Mouse (Mus musculus) kidney, adult 2 months (tissue): ENCODE measurements around the gene Pdcd1. TPM values are rescaled to one million over a fixed set of nuclear protein-coding genes. Genes with fewer than 3 reads are reported as not detected.
"Not testable (repeated sequence)": the region's sequence is repeated elsewhere in the genome, so short reads cannot be mapped to it uniquely, and the experiment has no call there.

Experiments used
- DNase-seq: peaks from one replicate; pipeline ENCODE4 v3.0.0; 2021
- H3K27ac ChIP-seq: fragments of 200-500 bp; 2 replicates; pipeline ENCODE4 v1.5.1; 2012; ENCODE audit warnings: low read depth, low read length, control low read depth, inconsistent platforms; ENCODE audit not compliant: insufficient read depth
- H3K27me3 ChIP-seq: fragments of 200-500 bp; replicated peaks from 2 replicates; pipeline ENCODE4 v1.6.1; 2012; ENCODE audit warnings: mild to moderate bottlenecking, moderate library complexity, low read length, inconsistent platforms; ENCODE audit not compliant: control insufficient read depth, insufficient read depth
- H3K36me3 ChIP-seq: fragments of 200-500 bp; 2 replicates; pipeline ENCODE4 v1.6.1; 2012; ENCODE audit warnings: mild to moderate bottlenecking, moderate library complexity, low read length, inconsistent platforms; ENCODE audit not compliant: control insufficient read depth, insufficient read depth
- H3K4me1 ChIP-seq: fragments of 200-500 bp; 2 replicates; pipeline ENCODE4 v1.6.1; 2011; ENCODE audit warnings: low read length; ENCODE audit not compliant: control insufficient read depth, insufficient read depth
- H3K4me3 ChIP-seq: fragments of 200-500 bp; 2 replicates; pipeline ENCODE4 v1.5.1; 2011; ENCODE audit warnings: mild to moderate bottlenecking, low read depth, low read length, control low read depth; ENCODE audit not compliant: insufficient read depth
- CTCF ChIP-seq: fragments of 200-500 bp; conservative IDR thresholded peaks from 2 replicates; pipeline ENCODE4 v1.5.1; 2011; ENCODE audit warnings: low read depth, mild to moderate bottlenecking, control low read depth, low read length, moderate library complexity, mixed read lengths; ENCODE audit not compliant: insufficient read depth, insufficient read length
- POLR2A ChIP-seq: fragments of 200-500 bp; IDR thresholded peaks from one replicate; pipeline ENCODE4 v1.6.1; 2011; ENCODE audit warnings: low read depth, low read length, control low read depth
- WGBS: fragments of 180-500 bp; shearing (Covaris S2); methylation state at CpG from one replicate; pipeline ENCODE4 v1.1.7; 2018; 5-methylcytosine and 5-hydroxymethylcytosine counted together
- polyA plus RNA-seq: library from polyadenylated mRNA; depleted of rRNA; stranded (reverse); fragments of >200 nt; gene quantifications from 2 replicates; pipeline ENCODE4 v1.2.3, GENCODE M21; 2012

Pdcd1 gene
- polyA plus RNA-seq, 1 experiment = 0.45 TPM

- H3K27me3 ChIP-seq = no peaks in the 10 kb centered on the region
- H3K4me1 ChIP-seq = no peaks in the 10 kb centered on the region
- TF ChIP-seq CTCF (no peak), POLR2A (no peak)
- H3K4me3 ChIP-seq = no peak overlapping the region
- 91% methylated on average over 2 of the region's 2 CpGs for WGBS
- no peak for DNase-seq
- H3K27ac ChIP-seq = no peak overlapping the region
- H3K36me3 ChIP-seq = no peaks in the 10 kb centered on the region
Observed at GRCm38 (mm10) chr1:94028741-94029140, 23.6 kb downstream of the Pdcd1 start.

- no peaks in the 10 kb centered on the region for H3K27me3 ChIP-seq
- no peaks in the 10 kb centered on the region for H3K4me1 ChIP-seq
- H3K27ac ChIP-seq = no peak overlapping the region
- WGBS = 86% methylated on average over 12 of the region's 12 CpGs
- DNase-seq = no peak
- TF ChIP-seq CTCF = no peak
- TF ChIP-seq POLR2A = no peak
- H3K36me3 ChIP-seq = no peaks in the 10 kb centered on the region
- H3K4me3 ChIP-seq = no peak overlapping the region
Observed at GRCm38 (mm10) chr1:94027506-94028108, 24.7 kb downstream of the Pdcd1 start.

GRCm38 (mm10) chr1:94020151-94020550 is 32.2 kb downstream of the Pdcd1 start, which contains the start of gene Neu4:
Neu4 (plus strand) TSS chr1:94020451.
- Histone ChIP-seq H3K4me3 (no peak within 1 kb of the TSS), H3K36me3 (no peaks in the 10 kb centered on the region), H3K27ac (no peak within 1 kb of the TSS), H3K4me1 (no peaks in the 10 kb centered on the region), H3K27me3 (no peaks in the 10 kb centered on the region)
- 91% methylated on average over 6 of the region's 6 CpGs for WGBS
- TF ChIP-seq CTCF (no peak), POLR2A (no peak)
- DNase-seq = no peak

GRCm38 (mm10) chr1:94011643-94012042 is 40.7 kb downstream of the Pdcd1 start:
- H3K4me1 ChIP-seq = no peaks in the 10 kb centered on the region
- no peaks in the 10 kb centered on the region for H3K27me3 ChIP-seq
- no peaks in the 10 kb centered on the region for H3K36me3 ChIP-seq
- no peak for DNase-seq
- 53% methylated on average over 3 of the region's 3 CpGs for WGBS
- no peak for TF ChIP-seq CTCF
- no peak for TF ChIP-seq POLR2A
- no peak overlapping the region for H3K27ac ChIP-seq
- H3K4me3 ChIP-seq = no peak overlapping the region

GRCm38 (mm10) chr1:94008826-94009225 is 43.5 kb downstream of the Pdcd1 start:
- not testable (repeated sequence) for H3K27ac ChIP-seq, H3K4me1 ChIP-seq, H3K27me3 ChIP-seq, DNase-seq, H3K4me3 ChIP-seq, H3K36me3 ChIP-seq
- 88% methylated on average over 16 of the region's 19 CpGs for WGBS

- H3K4me3 ChIP-seq, DNase-seq, H3K36me3 ChIP-seq, H3K27ac ChIP-seq, H3K4me1 ChIP-seq, H3K27me3 ChIP-seq: not testable (repeated sequence)
- WGBS = 48% methylated on average over 2 of the region's 2 CpGs
Observed at GRCm38 (mm10) chr1:94005954-94006506, 46.3 kb downstream of the Pdcd1 start.

GRCm38 (mm10) chr1:94001023-94001422 is 51.3 kb downstream of the Pdcd1 start:
- TF ChIP-seq CTCF (no peak), POLR2A (no peak)
- Histone ChIP-seq H3K27me3 (no peaks in the 10 kb centered on the region), H3K4me1 (no peaks in the 10 kb centered on the region), H3K4me3 (no peak overlapping the region), H3K36me3 (no peaks in the 10 kb centered on the region), H3K27ac (no peak overlapping the region)
- WGBS = 77% methylated on average over 2 of the region's 2 CpGs
- DNase-seq = no peak

- 86% methylated on average over 3 of the region's 3 CpGs for WGBS
- not testable (repeated sequence) for H3K27ac ChIP-seq, DNase-seq
Observed at GRCm38 (mm10) chr1:93991491-93991890, 60.9 kb downstream of the Pdcd1 start.

GRCm38 (mm10) chr1:93991068-93991467 is 61.3 kb downstream of the Pdcd1 start:
- WGBS = 74% methylated on average over 2 of the region's 2 CpGs
- DNase-seq, H3K36me3 ChIP-seq: not testable (repeated sequence)

More at GRCm38 (mm10) chr1:93991491-93991890, 60.9 kb downstream of the Pdcd1 start:
- H3K4me1 ChIP-seq, H3K27me3 ChIP-seq, H3K4me3 ChIP-seq, H3K36me3 ChIP-seq: not testable (repeated sequence)

GRCm38 (mm10) chr1:93990209-93990608 is 62.1 kb downstream of the Pdcd1 start, which contains the start of gene Gal3st2c:
Gal3st2c (plus strand) TSS chr1:93990509.
- DNase-seq, H3K4me1 ChIP-seq, H3K36me3 ChIP-seq, H3K4me3 ChIP-seq, H3K27ac ChIP-seq, H3K27me3 ChIP-seq: not testable (repeated sequence)
- 90% methylated on average over 7 of the region's 8 CpGs for WGBS

More at GRCm38 (mm10) chr1:93991068-93991467, 61.3 kb downstream of the Pdcd1 start:
- not testable (repeated sequence) for H3K4me3 ChIP-seq, H3K4me1 ChIP-seq, H3K27ac ChIP-seq, H3K27me3 ChIP-seq
